Mouse (Mus musculus) retina, embryonic 14.5 days (tissue): ENCODE results near the gene Vmn1r72.
A peak's percentile ranks its signal among the peaks of the same experiment; 100 is the strongest.
"Not testable (repeated sequence)": the region's sequence is repeated elsewhere in the genome, so short reads cannot be mapped to it uniquely, and the experiment has no call there.

Experiments used
- DNase-seq: peaks from one replicate; pipeline ENCODE4 v3.0.0-alpha.2; 2015; ENCODE audit warnings: low spot score

The Vmn1r72 gene

GRCm38 (mm10) chr7:11680047-11680446 lies at the start of gene Vmn1r72:
Gene Vmn1r72 (minus strand): TSS chr7:11680147.
- not testable (repeated sequence) for DNase-seq

- peak; percentile 8 for DNase-seq
These were observed 62.9 kb downstream of the Vmn1r72 start for GRCm38 (mm10) chr7:11617082-11617481.
